7 mouse cellular contexts compared by ENCODE assay signal in the genomic region with DNA sequence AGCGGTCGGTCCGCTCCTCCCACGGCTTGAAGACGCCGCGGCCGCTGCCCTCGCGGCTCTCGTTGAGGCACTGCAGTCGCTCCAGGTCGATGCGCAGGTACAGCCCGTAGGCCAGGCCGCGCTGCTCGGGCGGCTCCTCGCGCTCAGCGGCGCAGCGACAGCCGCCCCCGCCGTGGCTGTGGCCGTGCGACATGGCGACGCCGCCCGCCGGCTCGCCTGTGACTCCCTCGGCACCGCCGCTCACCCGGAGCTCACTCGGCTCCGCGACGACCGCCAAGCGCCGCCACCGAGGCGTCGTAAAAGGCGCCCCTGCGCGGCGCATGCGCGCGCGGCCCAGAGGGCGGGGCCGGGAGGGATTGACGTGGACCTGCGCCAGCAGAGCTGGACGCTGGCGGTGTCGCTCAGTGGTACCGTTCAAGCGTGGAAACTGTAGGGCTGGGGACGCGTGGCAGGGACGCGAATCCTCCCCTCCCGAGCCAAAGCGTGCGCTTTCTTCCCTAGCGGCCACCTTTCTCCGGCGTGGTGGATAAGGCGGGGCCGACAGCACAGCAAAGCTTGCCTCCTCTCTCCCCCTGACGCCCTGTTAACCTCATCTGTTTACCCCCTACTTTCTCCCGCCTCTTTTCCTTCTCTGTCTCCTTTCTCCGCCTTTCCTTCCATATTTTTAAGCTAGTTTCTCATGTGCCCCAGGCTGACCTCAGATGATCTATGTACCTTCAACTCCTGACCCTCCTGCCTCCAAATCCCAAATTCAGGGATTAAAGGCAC. TPM values are rescaled to one million over a fixed set of nuclear protein-coding genes. Genes with fewer than 3 reads are reported as not detected.
DNase-seq lines count a peak whose midpoint lies in the region; ATAC-seq lines count a peak whose summit lies in the region.

TSS of gene Pithd1 (minus strand) at position 322 of the 768 bp plus-strand sequence.

- peaks cover 35% of the 10 kb centered on the region for H3K36me3 ChIP-seq in embryonic facial prominence, embryonic 10.5 days (replicated peaks)
- peaks cover 37% of the 10 kb centered on the region for H3K36me3 ChIP-seq in limb, embryonic 10.5 days
- H3K36me3 ChIP-seq in midbrain, embryonic 13.5 days = peaks cover 27% of the 10 kb centered on the region

- H3K4me3 ChIP-seq in embryonic facial prominence, embryonic 10.5 days = peak within 1 kb of the TSS; percentile 86
- H3K4me3 ChIP-seq in limb, embryonic 10.5 days = peak within 1 kb of the TSS; percentile 79
- H3K4me3 ChIP-seq in midbrain, embryonic 13.5 days (replicated peaks) = peak within 1 kb of the TSS; percentile 92

- H3K9ac ChIP-seq in midbrain, embryonic 13.5 days (replicated peaks) = peak within 1 kb of the TSS; percentile 96

- DNase-seq in adrenal gland, postnatal 10 days = peak; percentile 95
- DNase-seq in embryonic facial prominence, embryonic 10.5 days (ENCODE audit: low spot score) = peak; percentile 95
- peak; percentile 91 for DNase-seq in kidney, adult 11 months
- DNase-seq in limb, embryonic 10.5 days (ENCODE audit: low spot score) = peak; percentile 95
- peak; percentile 94 for DNase-seq in spleen, adult 12 weeks (ENCODE audit: low spot score)

- WGBS in embryonic facial prominence, embryonic 10.5 days = under 1% methylated on average over 81 of the region's 81 CpGs
- under 1% methylated on average over 81 of the region's 81 CpGs for WGBS in limb, embryonic 10.5 days
- under 1% methylated on average over 78 of the region's 81 CpGs for WGBS in midbrain, embryonic 13.5 days

- H3K27me3 ChIP-seq in embryonic facial prominence, embryonic 10.5 days (replicated peaks; ENCODE audit: low read depth, poor library complexity, severe bottlenecking) = no peaks in the 10 kb centered on the region
- H3K27me3 ChIP-seq in limb, embryonic 10.5 days (ENCODE audit: low read depth, poor library complexity, severe bottlenecking) = no peaks in the 10 kb centered on the region
- no peaks in the 10 kb centered on the region for H3K27me3 ChIP-seq in midbrain, embryonic 13.5 days

- H3K4me2 ChIP-seq in midbrain, embryonic 13.5 days (replicated peaks) = peak within 1 kb of the TSS; percentile 98

- 0 out of 2 replicates have a peak, but pooled peaks cover 3% of the 10 kb centered on the region for H3K9me3 ChIP-seq in embryonic facial prominence, embryonic 10.5 days
- H3K9me3 ChIP-seq in limb, embryonic 10.5 days (replicated peaks) = no peaks in the 10 kb centered on the region
- H3K9me3 ChIP-seq in midbrain, embryonic 13.5 days = no peaks in the 10 kb centered on the region

- H3K27ac ChIP-seq in embryonic facial prominence, embryonic 10.5 days (replicated peaks) = peak within 1 kb of the TSS; percentile 91
- peak within 1 kb of the TSS; percentile 92 for H3K27ac ChIP-seq in limb, embryonic 10.5 days
- peak within 1 kb of the TSS; percentile 87 for H3K27ac ChIP-seq in midbrain, embryonic 13.5 days

- peak; percentile 90 for ATAC-seq in granulocyte monocyte progenitor cell, adult 5-6 weeks (replicated peaks; ENCODE audit: poor library complexity, severe bottlenecking)
- peak; percentile 96 for ATAC-seq in midbrain, embryonic 13.5 days

- H3K4me1 ChIP-seq in embryonic facial prominence, embryonic 10.5 days = peaks cover 21% of the 10 kb centered on the region
- H3K4me1 ChIP-seq in limb, embryonic 10.5 days = peaks cover 23% of the 10 kb centered on the region
- H3K4me1 ChIP-seq in midbrain, embryonic 13.5 days (replicated peaks) = peaks cover 21% of the 10 kb centered on the region

RNA-seq across cellular contexts. Expression of gene Pithd1, which starts in this region (rescaled TPM):
- total RNA-seq in adrenal gland, postnatal 10 days (2021) = 10 to 100 TPM; 27.0 to 33.5 TPM
- 66.2 and 72.8 TPM in 2 replicates for polyA plus RNA-seq in embryonic facial prominence, embryonic 10.5 days (2016; fragmentation: Nextera tagmentation; extraction: Ambion mirVana)
- 21.2 and 24.7 TPM in 2 replicates for total RNA-seq in granulocyte monocyte progenitor cell, adult 5-6 weeks (2014; fragmentation: Nextera tagmentation)
- total RNA-seq in granulocyte monocyte progenitor cell, adult 5-6 weeks (2017) = 29.1 and 38.0 TPM in 2 replicates
- polyA plus RNA-seq in limb, embryonic 10.5 days (2016; fragmentation: Nextera tagmentation; extraction: Ambion mirVana) = 73.2 and 73.6 TPM in 2 replicates
- 55.0 and 57.3 TPM in 2 replicates for polyA plus RNA-seq in midbrain, embryonic 13.5 days (2015; fragmentation: Nextera tagmentation; extraction: Ambion mirVana)

Comparison
In these comparisons a context has a peak if more than half of its experiments do, and no peak if none do; other contexts are left out.
1. Peak in every context shown above with its lines: DNase-seq, ATAC-seq, H3K4me3 ChIP-seq and H3K27ac ChIP-seq.